23 mouse cellular contexts compared by ENCODE assay signal in the genomic region with DNA sequence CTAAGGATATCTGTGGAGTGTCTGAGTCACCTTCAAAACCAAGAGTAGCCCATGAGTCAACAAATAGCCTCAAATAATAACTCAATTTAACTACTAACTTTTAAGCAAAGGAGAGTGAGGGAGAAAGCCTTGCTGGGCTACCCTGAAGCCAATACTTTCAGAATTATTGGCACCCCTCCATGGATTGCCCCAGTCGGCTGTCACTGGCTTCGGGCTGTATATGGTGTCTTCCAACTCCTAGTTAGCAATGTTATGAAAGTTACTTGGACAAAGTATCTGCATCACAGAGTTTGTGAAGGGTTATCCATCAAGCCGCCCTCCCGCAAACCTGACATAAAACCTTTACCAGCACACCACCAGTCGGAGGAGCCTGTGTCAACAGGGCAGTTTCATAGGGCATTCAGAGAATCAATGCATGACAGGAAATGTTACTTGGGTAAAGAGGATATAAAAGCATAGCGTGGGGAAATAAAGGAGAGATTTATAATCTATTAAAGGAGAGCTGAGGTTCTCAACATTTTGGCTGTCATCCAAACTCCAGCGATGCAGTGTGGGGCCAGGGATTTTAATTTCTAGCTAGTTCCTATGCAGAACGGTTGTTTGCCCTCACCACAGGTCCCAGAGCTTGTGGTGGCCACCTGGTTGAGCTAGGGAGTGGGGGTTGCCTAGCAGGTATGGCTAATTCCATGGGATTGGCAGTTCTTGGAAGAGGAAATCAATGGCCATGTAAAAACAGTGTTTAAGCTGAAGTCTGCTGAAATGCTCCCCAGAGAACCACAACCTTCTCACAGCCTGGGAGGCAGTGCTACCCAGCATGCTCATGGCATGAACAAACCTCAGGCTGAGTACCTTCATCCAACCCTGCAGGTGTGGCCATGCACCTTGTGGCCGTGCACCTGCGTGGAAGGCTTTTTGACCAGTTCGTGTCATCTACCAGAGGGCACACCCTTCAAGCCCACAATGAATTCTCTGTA.
"Had no signal": no experiment of that assay in that cellular context is flagged by ENCODE, and none has a peak within 500 bp of the region (broad histone marks: within the 10 kb centered on the region; RNA-seq: fewer than 3 reads in every experiment).

No protein-coding gene starts in this region.

- ATAC-seq: liver, postnatal 0 days; midbrain, embryonic 13.5 days; midbrain, embryonic 16.5 days had no signal

- H3K9me3 ChIP-seq: lung, embryonic 15.5 days; midbrain, embryonic 10.5 days; midbrain, embryonic 13.5 days; neural tube, embryonic 13.5 days; stomach, embryonic 15.5 days had no signal

- H3K4me1 ChIP-seq: lung, embryonic 15.5 days; megakaryocyte, embryonic 14.5 days; midbrain, embryonic 10.5 days; midbrain, embryonic 13.5 days; stomach, embryonic 15.5 days had no signal

- H3K4me2 ChIP-seq: lung, embryonic 15.5 days; midbrain, embryonic 13.5 days; neural tube, embryonic 13.5 days; stomach, embryonic 15.5 days had no signal

- DNase-seq: kidney, adult 11 months; kidney, adult 9 months; kidney, postnatal 14 days; kidney, postnatal 4 days; left cerebral cortex, postnatal 4 days; liver; liver, postnatal 0 days; lung, postnatal 10 days; lung, postnatal 36 days; retina, postnatal 1 day; right cerebral cortex, postnatal 25 days; spleen, adult 18-20 months; thymus, adult 18-20 months; thymus, postnatal 36 days had no signal

- H3K27ac ChIP-seq: liver, embryonic 14.5 days; lung, embryonic 15.5 days; midbrain, embryonic 10.5 days; midbrain, embryonic 13.5 days; neural tube, embryonic 13.5 days; stomach, embryonic 15.5 days had no signal

- H3K27me3 ChIP-seq: lung, embryonic 15.5 days; megakaryocyte, embryonic 14.5 days; midbrain, embryonic 13.5 days; neural tube, embryonic 13.5 days; stomach, embryonic 15.5 days had no signal

- H3K4me3 ChIP-seq: lung, embryonic 15.5 days; megakaryocyte, embryonic 14.5 days; midbrain, embryonic 10.5 days; midbrain, embryonic 13.5 days; myocyte; neural tube, embryonic 13.5 days; stomach, embryonic 15.5 days had no signal

- H3K36me3 ChIP-seq: lung, embryonic 15.5 days; midbrain, embryonic 10.5 days; midbrain, embryonic 13.5 days; neural tube, embryonic 13.5 days; stomach, embryonic 15.5 days had no signal

- H3K9ac ChIP-seq: liver, embryonic 14.5 days; liver, postnatal 0 days; lung, embryonic 15.5 days; midbrain, embryonic 13.5 days; neural tube, embryonic 13.5 days; stomach, embryonic 15.5 days had no signal
